Mouse (Mus musculus) kidney, embryonic 15.5 days (tissue): ENCODE measurements around the gene Cops8. TPM values are rescaled to one million over a fixed set of nuclear protein-coding genes. Genes with fewer than 3 reads are reported as not detected.

Experiments used
- ATAC-seq: fragments of 200-750 bp; cut with Nextera tagmentation; replicated peaks from 2 replicates; pipeline ENCODE4 v1.8.0; 2017; ENCODE audit warnings: moderate TSS enrichment; ENCODE audit not compliant: low FRiP score
- H3K27ac ChIP-seq: fragments of 300-500 bp; sonication (generic); 2 replicates; pipeline ENCODE4 v1.5.1; 2015; ENCODE audit warnings: mild to moderate bottlenecking, inconsistent platforms
- H3K27me3 ChIP-seq: fragments of 300-500 bp; sonication (generic); 2 replicates; pipeline ENCODE4 v1.6.1; 2015; ENCODE audit warnings: inconsistent platforms
- H3K36me3 ChIP-seq: fragments of 300-500 bp; sonication (generic); 2 replicates; pipeline ENCODE4 v1.6.1; 2015; ENCODE audit warnings: inconsistent platforms
- H3K4me1 ChIP-seq: fragments of 300-500 bp; sonication (generic); 2 replicates; pipeline ENCODE4 v1.6.1; 2015; ENCODE audit warnings: inconsistent platforms
- H3K4me2 ChIP-seq: fragments of 300-500 bp; sonication (generic); 2 replicates; pipeline ENCODE4 v1.6.1; 2015; ENCODE audit warnings: moderate library complexity, mild to moderate bottlenecking, inconsistent platforms
- H3K4me3 ChIP-seq: fragments of 300-500 bp; sonication (generic); replicated peaks from 2 replicates; pipeline ENCODE4 v1.5.1; 2015; ENCODE audit warnings: mild to moderate bottlenecking, inconsistent platforms
- H3K9ac ChIP-seq: fragments of 300-500 bp; sonication (generic); 2 replicates; pipeline ENCODE4 v1.6.1; 2015; ENCODE audit warnings: mild to moderate bottlenecking, inconsistent platforms
- H3K9me3 ChIP-seq: fragments of 300-500 bp; sonication (generic); replicated peaks from 2 replicates; pipeline ENCODE4 v1.6.1; 2016; ENCODE audit warnings: inconsistent platforms
- WGBS: fragments of 180-500 bp; shearing (Covaris S2); methylation state at CpG from one replicate; pipeline ENCODE4 v1.1.7; 2015; ENCODE audit warnings: mixed read lengths; 5-methylcytosine and 5-hydroxymethylcytosine counted together
- polyA plus RNA-seq: library from polyadenylated mRNA; unstranded; fragments of >200 nt; fragmentation: Nextera tagmentation; extraction: Ambion mirVana; gene quantifications from 2 replicates; pipeline ENCODE4 v1.2.1, GENCODE M21; 2015

The Cops8 gene
- polyA plus RNA-seq, 1 experiment from 2014 or later: 155 TPM

GRCm38 (mm10) chr1:90592784-90593183 is 10.0 kb upstream of the Cops8 start:
- peaks cover 16% of the 10 kb centered on the region for H3K4me1 ChIP-seq
- no peaks in the 10 kb centered on the region for H3K9me3 ChIP-seq
- no peak overlapping the region for H3K4me3 ChIP-seq
- ATAC-seq: no peak
- no peaks in the 10 kb centered on the region for H3K36me3 ChIP-seq
- H3K27me3 ChIP-seq: peaks cover 28% of the 10 kb centered on the region
- no peak overlapping the region for H3K4me2 ChIP-seq
- 22% methylated on average over 6 of the region's 6 CpGs for WGBS
- no peak overlapping the region for H3K9ac ChIP-seq
- no peak overlapping the region for H3K27ac ChIP-seq

- no peaks in the 10 kb centered on the region for H3K36me3 ChIP-seq
- H3K9me3 ChIP-seq: no peaks in the 10 kb centered on the region
- peaks cover 9% of the 10 kb centered on the region for H3K4me1 ChIP-seq
- H3K27ac ChIP-seq: no peak overlapping the region
- WGBS: 46% methylated on average over 3 of the region's 3 CpGs
- H3K9ac ChIP-seq: no peak overlapping the region
- no peak overlapping the region for H3K4me3 ChIP-seq
- H3K27me3 ChIP-seq: peaks cover 20% of the 10 kb centered on the region
- H3K4me2 ChIP-seq: no peak overlapping the region
- ATAC-seq: no peak
These were observed 3.6 kb upstream of the Cops8 start for GRCm38 (mm10) chr1:90599226-90599625.

- Histone ChIP-seq H3K36me3 (peaks cover 9% of the 10 kb centered on the region), H3K9me3 (no peaks in the 10 kb centered on the region), H3K27me3 (peaks cover 13% of the 10 kb centered on the region; the same call in 1 of the 2 replicates), H3K27ac (no peak overlapping the region), H3K4me3 (no peak overlapping the region), H3K4me1 (peaks cover 13% of the 10 kb centered on the region), H3K4me2 (no peak overlapping the region), H3K9ac (no peak overlapping the region)
- no peak for ATAC-seq
- 70% methylated on average over 3 of the region's 3 CpGs for WGBS
These were observed 1.7 kb upstream of the Cops8 start for GRCm38 (mm10) chr1:90601096-90601495.

GRCm38 (mm10) chr1:90603561-90603887 is 743 bp downstream of the Cops8 start:
- Histone ChIP-seq H3K9ac (peak overlapping the region; percentile 86), H3K9me3 (no peaks in the 10 kb centered on the region), H3K4me1 (peaks cover 13% of the 10 kb centered on the region), H3K27ac (peak overlapping the region; percentile 70), H3K36me3 (peaks cover 33% of the 10 kb centered on the region), H3K4me3 (peak overlapping the region; percentile 86), H3K27me3 (peaks cover 9% of the 10 kb centered on the region; the same call in 1 of the 2 replicates), H3K4me2 (peak overlapping the region; percentile 69)
- ATAC-seq: no peak; the same call in 1 of the 2 replicates
- WGBS: under 1% methylated on average over 26 of the region's 26 CpGs

- peaks cover 89% of the 10 kb centered on the region for H3K36me3 ChIP-seq
- no peak overlapping the region for H3K27ac ChIP-seq
- H3K4me1 ChIP-seq: peaks cover 3% of the 10 kb centered on the region; the same call in 1 of the 2 replicates
- ATAC-seq: no peak
- H3K27me3 ChIP-seq: no peaks in the 10 kb centered on the region
- no peak overlapping the region for H3K4me3 ChIP-seq
- H3K9me3 ChIP-seq: no peaks in the 10 kb centered on the region
- 89% methylated on average over 5 of the region's 5 CpGs for WGBS
- no peak overlapping the region for H3K4me2 ChIP-seq
- no peak overlapping the region for H3K9ac ChIP-seq
These were observed 6.6 kb downstream of the Cops8 start for GRCm38 (mm10) chr1:90609363-90609762.

- Histone ChIP-seq H3K27me3 (no peaks in the 10 kb centered on the region), H3K4me2 (no peak overlapping the region), H3K36me3 (peaks cover 28% of the 10 kb centered on the region), H3K9ac (no peak overlapping the region), H3K9me3 (no peaks in the 10 kb centered on the region), H3K27ac (no peak overlapping the region), H3K4me3 (no peak overlapping the region), H3K4me1 (no peaks in the 10 kb centered on the region)
- ATAC-seq: no peak
- 77% methylated on average over 7 of the region's 7 CpGs for WGBS
These were observed 14.5 kb downstream of the Cops8 start for GRCm38 (mm10) chr1:90617258-90617657.

GRCm38 (mm10) chr1:90633415-90634030 is 30.7 kb downstream of the Cops8 start:
- no peak for ATAC-seq
- Histone ChIP-seq H3K9ac (no peak overlapping the region), H3K27me3 (no peaks in the 10 kb centered on the region), H3K4me1 (peaks cover 4% of the 10 kb centered on the region; the same call in 1 of the 2 replicates), H3K27ac (no peak overlapping the region), H3K4me2 (no peak overlapping the region), H3K4me3 (no peak overlapping the region), H3K9me3 (no peaks in the 10 kb centered on the region), H3K36me3 (no peaks in the 10 kb centered on the region)
- WGBS: 71% methylated on average over 6 of the region's 6 CpGs

GRCm38 (mm10) chr1:90634205-90634745 is 31.5 kb downstream of the Cops8 start:
- Histone ChIP-seq H3K27me3 (no peaks in the 10 kb centered on the region), H3K9ac (no peak overlapping the region), H3K27ac (no peak overlapping the region), H3K4me1 (no peaks in the 10 kb centered on the region), H3K4me2 (no peak overlapping the region), H3K4me3 (no peak overlapping the region), H3K36me3 (no peaks in the 10 kb centered on the region), H3K9me3 (no peaks in the 10 kb centered on the region)
- ATAC-seq: no peak
- whole genome bisulfite sequencing: 72% methylated on average over 3 of the region's 3 CpGs

GRCm38 (mm10) chr1:90638335-90638734 is 35.6 kb downstream of the Cops8 start:
- WGBS: 38% methylated on average over 7 of the region's 7 CpGs
- ATAC-seq: no peak
- no peak overlapping the region for H3K4me2 ChIP-seq

GRCm38 (mm10) chr1:90650781-90651437 is 48.1 kb downstream of the Cops8 start:
- H3K4me1 ChIP-seq: peaks cover 26% of the 10 kb centered on the region
- no peaks in the 10 kb centered on the region for H3K27me3 ChIP-seq
- H3K4me2 ChIP-seq: no peak overlapping the region
- no peaks in the 10 kb centered on the region for H3K36me3 ChIP-seq
- 1% methylated on average over 4 of the region's 4 CpGs for WGBS
- H3K27ac ChIP-seq: peak overlapping the region; percentile 74
- no peaks in the 10 kb centered on the region for H3K9me3 ChIP-seq
- peak; percentile 84 for ATAC-seq
- H3K9ac ChIP-seq: no peak overlapping the region
- no peak overlapping the region for H3K4me3 ChIP-seq

More at GRCm38 (mm10) chr1:90638335-90638734, 35.6 kb downstream of the Cops8 start:
- Histone ChIP-seq H3K4me3 (no peak overlapping the region), H3K36me3 (no peaks in the 10 kb centered on the region), H3K27ac (no peak overlapping the region), H3K27me3 (no peaks in the 10 kb centered on the region), H3K4me1 (no peaks in the 10 kb centered on the region), H3K9me3 (no peaks in the 10 kb centered on the region), H3K9ac (no peak overlapping the region)

- peak overlapping the region; percentile 74 for H3K27ac ChIP-seq
- no peak for ATAC-seq
- no peaks in the 10 kb centered on the region for H3K36me3 ChIP-seq
- no peaks in the 10 kb centered on the region for H3K27me3 ChIP-seq
- no peak overlapping the region for H3K4me3 ChIP-seq
- H3K4me2 ChIP-seq: no peak overlapping the region
- peaks cover 23% of the 10 kb centered on the region for H3K4me1 ChIP-seq
- H3K9me3 ChIP-seq: no peaks in the 10 kb centered on the region
- H3K9ac ChIP-seq: no peak overlapping the region
These were observed 49.0 kb downstream of the Cops8 start for GRCm38 (mm10) chr1:90651781-90652180.

- Histone ChIP-seq H3K27ac (no peak overlapping the region), H3K4me2 (no peak overlapping the region), H3K4me1 (peaks cover 23% of the 10 kb centered on the region), H3K9ac (no peak overlapping the region), H3K27me3 (no peaks in the 10 kb centered on the region), H3K4me3 (no peak overlapping the region), H3K9me3 (no peaks in the 10 kb centered on the region), H3K36me3 (no peaks in the 10 kb centered on the region)
- no peak for ATAC-seq
- WGBS: 89% methylated on average over 4 of the region's 4 CpGs
These were observed 49.8 kb downstream of the Cops8 start for GRCm38 (mm10) chr1:90652553-90652952.
